24 mouse cellular contexts compared by ENCODE assay signal in the genomic region with DNA sequence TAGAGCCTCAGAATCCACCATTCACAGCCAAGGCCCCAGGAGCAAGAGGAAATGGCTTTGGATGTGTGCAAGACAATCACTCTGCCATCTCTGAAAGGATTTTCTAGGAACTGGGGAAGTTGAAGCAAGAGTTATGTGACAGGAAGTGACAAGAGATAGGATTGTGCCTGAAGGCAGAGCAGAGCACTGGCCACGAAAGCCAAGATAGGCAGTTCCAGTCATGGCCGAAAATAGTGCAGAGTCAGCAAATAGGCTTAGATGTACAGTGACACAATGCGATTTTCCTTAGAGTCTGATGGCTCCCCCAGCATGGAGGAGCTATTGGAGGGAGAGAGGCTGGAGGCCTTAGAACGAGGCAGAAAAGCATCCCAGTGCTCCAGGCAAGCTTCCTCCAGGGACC.
A peak's percentile ranks its signal among the peaks of the same experiment; 100 is the strongest.
DNase-seq lines count a peak whose midpoint lies in the region; ATAC-seq and TF ChIP-seq lines count a peak whose summit lies in the region.
"Had no signal": no experiment of that assay in that cellular context is flagged by ENCODE, and none has a peak within 500 bp of the region (broad histone marks: within the 10 kb centered on the region; RNA-seq: fewer than 3 reads in every experiment).

No protein-coding gene starts in this region.

- TF ChIP-seq EP300 in liver, postnatal 0 days (IDR thresholded peaks at IDR 0.05; ENCODE audit: low read depth): no peak

- no peak overlapping the region for H3K4me3 ChIP-seq in heart, embryonic 13.5 days
- H3K4me3 ChIP-seq in lung, embryonic 16.5 days (ENCODE audit: low read length): no peak overlapping the region
- H3K4me3 ChIP-seq in bone marrow macrophage, adult 2 months (ENCODE audit: insufficient read depth, low read length): no peak overlapping the region
- no peak overlapping the region for H3K4me3 ChIP-seq in liver, postnatal 0 days (ENCODE audit: low read depth, low read length)
- H3K4me3 ChIP-seq: embryonic facial prominence, embryonic 15.5 days; forebrain, embryonic 15.5 days; heart, embryonic 15.5 days; hindbrain, embryonic 15.5 days; left cerebral cortex, adult 2 months; limb, embryonic 15.5 days; midbrain, embryonic 15.5 days; neural tube, embryonic 12.5 days had no signal

- H3K9me3 ChIP-seq in heart, embryonic 13.5 days: no peaks in the 10 kb centered on the region
- no peaks in the 10 kb centered on the region for H3K9me3 ChIP-seq in lung, embryonic 16.5 days (ENCODE audit: control insufficient read depth, low read length)
- H3K9me3 ChIP-seq in liver, postnatal 0 days (ENCODE audit: low read length): no peaks in the 10 kb centered on the region
- H3K9me3 ChIP-seq: embryonic facial prominence, embryonic 15.5 days; forebrain, embryonic 15.5 days; heart, embryonic 15.5 days; hindbrain, embryonic 15.5 days; limb, embryonic 15.5 days; midbrain, embryonic 15.5 days; neural tube, embryonic 12.5 days had no signal

- H3K9ac ChIP-seq in heart, embryonic 13.5 days: no peak overlapping the region
- H3K9ac ChIP-seq in lung, embryonic 16.5 days (ENCODE audit: low read length): no peak overlapping the region
- H3K9ac ChIP-seq in liver, postnatal 0 days (replicated peaks): no peak overlapping the region
- H3K9ac ChIP-seq: embryonic facial prominence, embryonic 15.5 days; forebrain, embryonic 15.5 days; heart, embryonic 15.5 days; hindbrain, embryonic 15.5 days; limb, embryonic 15.5 days; midbrain, embryonic 15.5 days; neural tube, embryonic 12.5 days had no signal

- no peak for DNase-seq in heart, postnatal 10 days
- no peak for DNase-seq in lung, postnatal 36 days
- DNase-seq in liver, postnatal 0 days: no peak
- DNase-seq in thymus, adult 18-20 months: no peak
- DNase-seq: adrenal gland, adult 8-10 months; cerebellum, adult 9-10 months; heart, postnatal 4 days; kidney, postnatal 4 days; left cerebral cortex, postnatal 4 days; lung, postnatal 14 days; thymus, postnatal 14 days had no signal

- H3K4me2 ChIP-seq in heart, embryonic 13.5 days: no peak overlapping the region
- H3K4me2 ChIP-seq in lung, embryonic 16.5 days (ENCODE audit: low read depth, low read length): no peak overlapping the region
- no peak overlapping the region for H3K4me2 ChIP-seq in liver, postnatal 0 days (ENCODE audit: low read depth, low read length)
- H3K4me2 ChIP-seq: embryonic facial prominence, embryonic 15.5 days; forebrain, embryonic 15.5 days; heart, embryonic 15.5 days; hindbrain, embryonic 15.5 days; limb, embryonic 15.5 days; midbrain, embryonic 15.5 days; neural tube, embryonic 12.5 days had no signal

- TF ChIP-seq CTCF in bone marrow macrophage, adult 2 months (IDR thresholded peaks at IDR 0.05; ENCODE audit: low read depth, low read length): no peak
- TF ChIP-seq CTCF in liver, postnatal 0 days (IDR thresholded peaks at IDR 0.05; ENCODE audit: low read depth): no peak

- no peak for ATAC-seq in heart, embryonic 13.5 days (ENCODE audit: extremely low read depth, insufficient number of reproducible peaks, low FRiP score, low TSS enrichment)
- peak; percentile 15; the same call in 1 of the 2 replicates for ATAC-seq in lung, embryonic 16.5 days (ENCODE audit: low read depth)
- peak; percentile 56 for ATAC-seq in liver, postnatal 0 days
- ATAC-seq: activated CD4-positive, CD25-positive, alpha-beta regulatory T cell, adult 4 months; forebrain, embryonic 15.5 days; intestine, postnatal 0 days; midbrain, embryonic 15.5 days had no signal

- peaks cover 62% of the 10 kb centered on the region for H3K4me1 ChIP-seq in heart, embryonic 13.5 days
- H3K4me1 ChIP-seq in lung, embryonic 16.5 days (replicated peaks; ENCODE audit: control insufficient read depth, insufficient read depth, low read length): peaks cover 13% of the 10 kb centered on the region
- peaks cover 15% of the 10 kb centered on the region for H3K4me1 ChIP-seq in bone marrow macrophage, adult 2 months (ENCODE audit: control insufficient read depth, insufficient read depth, low read length)
- no peaks in the 10 kb centered on the region for H3K4me1 ChIP-seq in liver, postnatal 0 days (ENCODE audit: insufficient read depth)
- H3K4me1 ChIP-seq: embryonic facial prominence, embryonic 15.5 days; limb, embryonic 15.5 days had no signal

- peak overlapping the region; percentile 0; the same call in 1 of the 2 replicates for H3K27ac ChIP-seq in heart, embryonic 13.5 days (replicated peaks)
- no peak overlapping the region for H3K27ac ChIP-seq in lung, embryonic 16.5 days (ENCODE audit: low read length)
- H3K27ac ChIP-seq in bone marrow macrophage, adult 2 months (ENCODE audit: insufficient read depth, low read depth, low read length): 0 out of 2 replicates have a peak overlapping the region, but pooled peaks have one; percentile 9
- H3K27ac ChIP-seq in liver, postnatal 0 days (ENCODE audit: low read depth): peak overlapping the region; percentile 29; the same call in 1 of the 2 replicates
- H3K27ac ChIP-seq: embryonic facial prominence, embryonic 15.5 days; forebrain, embryonic 15.5 days; hindbrain, embryonic 15.5 days; left cerebral cortex, adult 2 months; limb, embryonic 15.5 days; midbrain, embryonic 15.5 days; neural tube, embryonic 12.5 days had no signal

- 54% methylated on average over 4 of the region's 4 CpGs for WGBS in heart, embryonic 13.5 days
- 48% methylated on average over 4 of the region's 4 CpGs for WGBS in lung, embryonic 16.5 days
- WGBS in liver, postnatal 0 days (ENCODE audit: insufficient replicate concordance): 43% methylated on average over 4 of the region's 4 CpGs

- no peak for TF ChIP-seq POLR2A in bone marrow macrophage, adult 2 months (IDR thresholded peaks at IDR 0.05; ENCODE audit: borderline replicate concordance, low read depth, low read length)

- intact Hi-C loops in heart, postnatal 10 days (cut with DNase I): no loop called here

- H3K27me3 ChIP-seq in heart, embryonic 13.5 days (replicated peaks): no peaks in the 10 kb centered on the region
- H3K27me3 ChIP-seq in lung, embryonic 16.5 days (ENCODE audit: control insufficient read depth, insufficient read depth, low read depth, low read length): no peaks in the 10 kb centered on the region
- 0 out of 2 replicates have a peak, but pooled peaks cover 3% of the 10 kb centered on the region for H3K27me3 ChIP-seq in liver, postnatal 0 days (ENCODE audit: insufficient read depth, low read length)
- H3K27me3 ChIP-seq: embryonic facial prominence, embryonic 15.5 days; forebrain, embryonic 15.5 days; heart, embryonic 15.5 days; hindbrain, embryonic 15.5 days; limb, embryonic 15.5 days; midbrain, embryonic 15.5 days; neural tube, embryonic 12.5 days had no signal

- H3K36me3 ChIP-seq in heart, embryonic 13.5 days: no peaks in the 10 kb centered on the region
- no peaks in the 10 kb centered on the region for H3K36me3 ChIP-seq in lung, embryonic 16.5 days (ENCODE audit: control insufficient read depth, insufficient read depth, low read length)
- H3K36me3 ChIP-seq in liver, postnatal 0 days (replicated peaks; ENCODE audit: insufficient read depth, low read length): no peaks in the 10 kb centered on the region
- H3K36me3 ChIP-seq: embryonic facial prominence, embryonic 15.5 days; forebrain, embryonic 15.5 days; heart, embryonic 15.5 days; hindbrain, embryonic 15.5 days; limb, embryonic 15.5 days; midbrain, embryonic 15.5 days; neural tube, embryonic 12.5 days had no signal
